Mouse (Mus musculus): ENCODE results near the gene Dennd1b. TPM values are rescaled to one million over a fixed set of nuclear protein-coding genes. Genes with fewer than 3 reads are reported as not detected.
A peak's percentile ranks its signal among the peaks of the same experiment; 100 is the strongest.

Gene Dennd1b
- total and polyA plus RNA-seq, 3 experiments: 6.4 to 23.7 (median 22.3) TPM

DNA sequence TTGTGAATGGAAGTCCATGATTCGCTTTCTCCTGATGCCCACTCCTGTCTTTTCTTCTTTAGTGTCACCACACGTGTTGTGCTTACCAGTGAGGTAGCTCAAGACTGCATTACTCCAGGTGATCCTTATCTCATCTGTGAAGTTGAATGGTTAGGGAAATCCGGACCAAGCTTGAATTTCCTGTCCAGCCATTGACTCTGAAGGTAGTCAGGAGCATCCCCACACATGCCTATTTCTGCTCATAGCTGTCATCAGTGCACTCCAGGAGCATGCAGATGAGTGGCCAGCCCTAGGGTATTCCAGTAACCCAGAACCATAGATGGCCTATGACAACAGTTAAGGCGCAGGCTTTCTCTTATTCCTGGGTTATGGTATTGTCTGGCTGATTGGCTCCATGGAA, 20.9 kb downstream of the Dennd1b start:
- Histone ChIP-seq H3K79me2 (replicated peaks; ENCODE audit: control insufficient read depth, insufficient read depth, low read length) (peaks cover 2% of the 10 kb centered on the region; the same call in 1 of the 2 replicates), H3K27me3 (ENCODE audit: control insufficient read depth, insufficient read depth, low read length) (no peaks in the 10 kb centered on the region), H3K4me1 (ENCODE audit: control insufficient read depth, insufficient read depth, low read length) (peaks cover 17% of the 10 kb centered on the region), H3K27ac (peak overlapping the region; percentile 81), H3K4me3 (no peak overlapping the region), H3K9ac (ENCODE audit: low read depth, low read length) (no peak overlapping the region), H3K36me3 (ENCODE audit: control insufficient read depth, insufficient read depth, low read length) (peaks cover 5% of the 10 kb centered on the region; the same call in 1 of the 2 replicates)
- DNase-seq: no peak
- 64% methylated on average over 4 of the region's 4 CpGs for WGBS
- intact Hi-C loops (cut with DNase I): no loop called here
- no peak for TF ChIP-seq CTCF (IDR thresholded peaks at IDR 0.05)
- TF ChIP-seq POLR2A (IDR thresholded peaks at IDR 0.05; ENCODE audit: insufficient read depth, low read depth, low read length): no peak
- 0 out of 2 replicates have a peak, but pooled peaks have one; percentile 35 for TF ChIP-seq EP300 (IDR thresholded peaks at IDR 0.05; ENCODE audit: insufficient read depth, low read depth, low read length)

DNA sequence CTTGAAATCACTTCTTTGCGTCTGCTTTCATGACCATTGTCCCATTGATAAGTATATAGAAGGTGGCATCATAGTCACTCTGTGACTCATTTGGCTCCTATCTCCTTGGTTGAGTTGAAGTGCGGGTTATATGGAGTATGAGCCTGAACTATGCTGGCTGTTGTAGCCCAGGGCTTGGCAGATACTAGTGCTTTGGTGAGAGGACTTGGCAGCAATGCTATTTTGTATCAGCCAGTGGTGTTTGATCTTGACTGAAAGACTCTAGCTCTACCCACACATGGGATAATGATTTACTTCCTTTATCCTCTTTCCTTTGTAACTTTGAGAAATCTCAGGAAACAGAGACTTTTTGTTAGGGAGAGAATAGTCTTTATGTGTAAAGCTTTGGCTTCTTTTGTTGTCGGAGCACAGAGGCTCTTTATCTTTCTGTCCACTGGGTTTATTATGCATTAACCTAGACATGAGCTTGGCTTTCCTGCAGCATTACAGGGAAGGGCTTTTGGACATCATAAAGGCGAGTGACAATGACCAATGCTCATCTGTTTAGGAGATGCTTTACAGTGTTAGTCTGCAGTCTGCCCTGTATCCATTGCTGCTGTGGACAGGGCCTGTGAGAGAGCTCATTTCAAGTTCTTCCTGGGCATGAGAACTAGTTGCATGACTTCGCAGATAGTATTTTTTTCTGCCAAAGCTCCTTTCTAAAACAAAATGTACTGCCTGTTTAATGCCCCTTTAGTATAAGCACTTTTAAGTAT, 29.3 kb downstream of the Dennd1b start:
- DNase-seq: no peak
- peaks cover 6% of the 10 kb centered on the region for H3K36me3 ChIP-seq (ENCODE audit: control insufficient read depth, insufficient read depth, low read length)
- no peaks in the 10 kb centered on the region for H3K27me3 ChIP-seq (ENCODE audit: control insufficient read depth, insufficient read depth, low read length)
- no peak overlapping the region for H3K27ac ChIP-seq
- no peak overlapping the region for H3K9ac ChIP-seq (ENCODE audit: low read depth, low read length)
- H3K79me2 ChIP-seq (replicated peaks; ENCODE audit: control insufficient read depth, insufficient read depth, low read length): peaks cover 7% of the 10 kb centered on the region
- H3K4me1 ChIP-seq (ENCODE audit: control insufficient read depth, insufficient read depth, low read length): peaks cover 11% of the 10 kb centered on the region
- intact Hi-C loops (cut with DNase I): no loop called here
- TF ChIP-seq CTCF (IDR thresholded peaks at IDR 0.05) (no peak), POLR2A (IDR thresholded peaks at IDR 0.05; ENCODE audit: insufficient read depth, low read depth, low read length) (no peak), EP300 (IDR thresholded peaks at IDR 0.05; ENCODE audit: insufficient read depth, low read depth, low read length) (no peak)
- 39% methylated on average over 5 of the region's 5 CpGs for WGBS
- H3K4me3 ChIP-seq: no peak overlapping the region

DNA sequence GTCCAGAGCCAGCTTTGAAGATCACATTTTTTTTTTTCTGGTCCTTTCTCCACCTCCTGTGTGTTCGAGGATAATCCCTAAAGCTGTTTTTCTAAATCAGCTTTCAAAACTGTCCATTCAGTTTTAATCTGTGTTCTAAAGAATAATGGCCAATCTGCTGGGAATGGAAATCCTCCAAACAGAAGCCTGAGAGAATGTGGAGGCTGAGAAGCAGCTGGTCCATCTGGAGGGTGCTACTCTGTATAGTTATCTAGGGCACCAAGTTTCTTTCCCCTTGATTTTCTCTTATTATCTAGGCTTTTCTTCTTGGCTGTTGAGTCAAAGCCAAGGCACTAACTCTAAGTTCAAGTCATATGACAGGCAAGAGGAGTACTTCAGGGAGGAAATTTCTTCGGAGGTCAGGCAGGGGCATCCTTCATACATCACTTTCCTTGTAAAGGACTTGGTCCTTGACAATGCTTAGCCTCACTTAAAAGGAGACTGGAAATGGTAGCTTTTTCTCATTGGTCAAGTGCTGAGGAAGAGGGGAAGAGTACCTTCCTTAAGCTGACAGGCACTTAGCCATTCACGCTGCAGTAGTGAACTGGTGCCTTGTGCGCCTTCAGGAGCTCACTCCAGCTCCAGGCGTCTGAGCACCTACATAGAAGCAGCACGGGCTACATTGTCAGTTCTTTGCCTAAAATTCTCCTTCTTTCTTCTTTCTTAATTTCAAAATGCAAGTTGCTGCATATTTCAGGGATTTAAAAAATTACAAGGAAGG, 32.6 kb downstream of the Dennd1b start:
- Histone ChIP-seq H3K27me3 (ENCODE audit: control insufficient read depth, insufficient read depth, low read length) (no peaks in the 10 kb centered on the region), H3K9ac (ENCODE audit: low read depth, low read length) (no peak overlapping the region), H3K27ac (no peak overlapping the region), H3K79me2 (replicated peaks; ENCODE audit: control insufficient read depth, insufficient read depth, low read length) (peaks cover 6% of the 10 kb centered on the region), H3K36me3 (ENCODE audit: control insufficient read depth, insufficient read depth, low read length) (peaks cover 6% of the 10 kb centered on the region), H3K4me3 (no peak overlapping the region), H3K4me1 (ENCODE audit: control insufficient read depth, insufficient read depth, low read length) (peaks cover 11% of the 10 kb centered on the region)
- WGBS: 88% methylated on average over 6 of the region's 6 CpGs
- DNase-seq: no peak
- no peak for TF ChIP-seq EP300 (IDR thresholded peaks at IDR 0.05; ENCODE audit: insufficient read depth, low read depth, low read length)
- no peak for TF ChIP-seq CTCF (IDR thresholded peaks at IDR 0.05)
- TF ChIP-seq POLR2A (IDR thresholded peaks at IDR 0.05; ENCODE audit: insufficient read depth, low read depth, low read length): no peak
- intact Hi-C loops (cut with DNase I): no loop called here

DNA sequence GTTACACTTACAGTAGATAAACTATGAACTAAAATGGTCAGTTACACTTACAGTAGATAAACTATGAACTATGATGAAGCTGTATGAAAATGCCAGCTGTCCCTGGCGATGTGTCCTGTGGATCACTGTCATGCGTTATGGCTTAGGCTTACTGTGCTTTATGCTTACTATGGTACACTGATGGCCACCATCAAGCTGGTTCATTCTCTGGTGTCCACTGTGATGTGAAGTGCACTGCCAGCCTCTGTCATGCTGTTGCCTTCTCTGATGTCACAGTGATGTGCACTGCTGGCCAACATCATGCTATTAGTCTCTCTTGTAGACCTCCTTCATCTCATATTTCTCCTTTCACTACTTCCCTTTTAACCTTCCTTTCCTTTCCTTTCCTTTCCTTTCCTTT, 33.4 kb downstream of the Dennd1b start:
- H3K9ac ChIP-seq (ENCODE audit: low read depth, low read length): no peak overlapping the region
- peaks cover 9% of the 10 kb centered on the region for H3K36me3 ChIP-seq (ENCODE audit: control insufficient read depth, insufficient read depth, low read length)
- H3K4me3 ChIP-seq: no peak overlapping the region
- DNase-seq: no peak
- peaks cover 6% of the 10 kb centered on the region for H3K79me2 ChIP-seq (replicated peaks; ENCODE audit: control insufficient read depth, insufficient read depth, low read length)
- intact Hi-C loops (cut with DNase I): no loop called here
- no peaks in the 10 kb centered on the region for H3K27me3 ChIP-seq (ENCODE audit: control insufficient read depth, insufficient read depth, low read length)
- H3K27ac ChIP-seq: no peak overlapping the region
- H3K4me1 ChIP-seq (ENCODE audit: control insufficient read depth, insufficient read depth, low read length): peaks cover 11% of the 10 kb centered on the region
- whole genome bisulfite sequencing: 94% methylated on average over 2 of the region's 2 CpGs
- TF ChIP-seq EP300 (IDR thresholded peaks at IDR 0.05; ENCODE audit: insufficient read depth, low read depth, low read length) (no peak), POLR2A (IDR thresholded peaks at IDR 0.05; ENCODE audit: insufficient read depth, low read depth, low read length) (no peak), CTCF (IDR thresholded peaks at IDR 0.05) (no peak)

DNA sequence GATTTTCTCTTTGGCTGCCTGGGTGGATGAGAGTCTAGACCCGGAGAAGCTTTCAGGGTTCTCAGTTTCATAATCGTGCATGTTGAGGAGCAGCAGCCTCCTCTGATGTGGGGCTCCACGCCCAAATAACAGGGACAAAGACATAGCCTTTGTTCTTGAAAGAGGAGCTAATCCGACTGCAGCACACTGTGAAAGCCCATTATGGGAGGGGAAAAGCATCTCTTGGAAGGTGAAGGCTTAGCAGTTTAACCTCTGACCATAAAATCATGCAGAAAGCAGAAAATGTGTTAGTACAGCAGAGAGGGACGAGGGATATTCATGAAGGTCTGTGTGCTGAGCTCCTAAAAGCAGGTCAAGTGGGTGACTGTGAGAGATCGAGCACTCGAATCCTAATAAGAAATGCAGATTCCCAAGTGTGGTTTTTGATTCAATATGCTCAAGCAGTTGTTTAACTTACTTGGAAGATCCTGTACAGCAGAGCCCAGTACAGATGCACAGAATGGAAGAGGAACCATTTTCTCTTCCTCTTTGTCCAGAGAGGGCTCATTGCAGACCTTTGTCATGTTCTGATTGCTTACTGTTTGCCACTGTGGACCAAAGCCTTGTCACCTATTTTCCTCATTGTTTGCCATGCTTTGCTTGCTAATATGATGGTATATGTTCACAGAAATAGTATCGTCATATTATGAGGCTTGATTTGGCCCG, 37.6 kb downstream of the Dennd1b start:
- Histone ChIP-seq H3K36me3 (ENCODE audit: control insufficient read depth, insufficient read depth, low read length) (peaks cover 5% of the 10 kb centered on the region), H3K27me3 (ENCODE audit: control insufficient read depth, insufficient read depth, low read length) (no peaks in the 10 kb centered on the region), H3K4me3 (no peak overlapping the region), H3K79me2 (replicated peaks; ENCODE audit: control insufficient read depth, insufficient read depth, low read length) (0 out of 2 replicates have a peak, but pooled peaks cover 2% of the 10 kb centered on the region), H3K27ac (no peak overlapping the region), H3K9ac (ENCODE audit: low read depth, low read length) (no peak overlapping the region), H3K4me1 (ENCODE audit: control insufficient read depth, insufficient read depth, low read length) (no peaks in the 10 kb centered on the region; the same call in 1 of the 2 replicates)
- intact Hi-C loops (cut with DNase I): loop anchor here (2.0 kb wide), 1 partner anchor 14 kb away; no protein-coding TSS in a partner anchor
- WGBS: 62% methylated on average over 9 of the region's 9 CpGs
- no peak for DNase-seq
- TF ChIP-seq POLR2A (IDR thresholded peaks at IDR 0.05; ENCODE audit: insufficient read depth, low read depth, low read length) (no peak), CTCF (IDR thresholded peaks at IDR 0.05) (no peak), EP300 (IDR thresholded peaks at IDR 0.05; ENCODE audit: insufficient read depth, low read depth, low read length) (no peak)
